Mouse (Mus musculus): Measurements from ENCODE around the gene Prrx1. TPM values are rescaled to one million over a fixed set of nuclear protein-coding genes. Genes with fewer than 3 reads are reported as not detected.

Gene Prrx1
- polyA plus RNA-seq, 1 experiment from 2014 or later, result 7.5 TPM

Other genes with a start within 250 kb of the Prrx1 start
- not detected in 2 replicates for gene Mroh9, start 228.0 kb downstream of the Prrx1 start, polyA plus RNA-seq (2016; fragmentation: Nextera tagmentation; extraction: Ambion mirVana)
- 11.8 TPM in 2 replicates for gene Gorab, start 90.0 kb upstream of the Prrx1 start, polyA plus RNA-seq (2016; fragmentation: Nextera tagmentation; extraction: Ambion mirVana)

All from heart, embryonic 12.5 days (tissue).